8 mouse cellular contexts compared by ENCODE assay signal in genomic region chr11:101657886-101658750, GRCm38 (mm10). TPM values are rescaled to one million over a fixed set of nuclear protein-coding genes. Genes with fewer than 3 reads are reported as not detected.
DNase-seq lines count a peak whose midpoint lies in the region; ATAC-seq and TF ChIP-seq lines count a peak whose summit lies in the region.
"Not testable (repeated sequence)": the region's sequence is repeated elsewhere in the genome, so short reads cannot be mapped to it uniquely, and the experiment has no call there.

No protein-coding gene starts in this region.

- TF ChIP-seq EP300 in MEL (IDR thresholded peaks at IDR 0.05; ENCODE audit: low read depth in 1 of 2, low read length in 2 of 2) = not testable (repeated sequence)

- peak overlapping the region; percentile 59 for H3K9ac ChIP-seq in MEL (ENCODE audit: control insufficient read depth, low read depth, low read length, poor library complexity, severe bottlenecking)
- peak overlapping the region; percentile 80 for H3K9ac ChIP-seq in forebrain, postnatal 0 days
- peak overlapping the region; percentile 68 for H3K9ac ChIP-seq in lung, embryonic 16.5 days (ENCODE audit: low read length)

- not testable (repeated sequence) for H3K79me2 ChIP-seq in MEL (ENCODE audit: control insufficient read depth, insufficient read depth, low read length, poor library complexity)

- not testable (repeated sequence) for TF ChIP-seq CTCF in MEL (IDR thresholded peaks at IDR 0.05 in 2 of 3, conservative IDR thresholded peaks at IDR 0.05 in 1 of 3; ENCODE audit: control insufficient read depth in 1 of 3, insufficient read depth in 1 of 3, low read depth in 2 of 3, low read length in 3 of 3, poor library complexity in 1 of 3, severe bottlenecking in 1 of 3); cerebellum, adult 2 months (IDR thresholded peaks at IDR 0.05; ENCODE audit: borderline replicate concordance, insufficient read depth, low read depth, low read length); forebrain, postnatal 0 days (IDR thresholded peaks at IDR 0.05; ENCODE audit: low read depth)

- ATAC-seq in forebrain, postnatal 0 days = peak; percentile 91
- ATAC-seq in lung, embryonic 16.5 days (ENCODE audit: low read depth) = peak; percentile 92

- DNase-seq in MEL (ENCODE audit: low read depth, low spot score) = peak; percentile 99
- DNase-seq in cerebellum, adult 2 months = peak; percentile 82 to 89
- DNase-seq in forebrain, postnatal 0 days = peak; percentile 96
- peak; percentile 85 for DNase-seq in heart, postnatal 4 days
- peak; percentile 78 to 87 for DNase-seq in layer of hippocampus, adult 8-10 months (ENCODE audit: low spot score in 2 of 2)
- peak; percentile 63 for DNase-seq in ovary, postnatal 10 days (ENCODE audit: low spot score)
- peak; percentile 73 to 79 for DNase-seq in thymus, postnatal 10 days (ENCODE audit: low spot score in 2 of 2)

- peak; percentile 94 to 99 for TF ChIP-seq POLR2A in MEL (IDR thresholded peaks at IDR 0.05; ENCODE audit: control insufficient read depth in 1 of 2, insufficient read depth in 1 of 2, low read depth in 1 of 2, low read length in 2 of 2, poor library complexity in 1 of 2)
- TF ChIP-seq POLR2A in cerebellum, adult 2 months (IDR thresholded peaks at IDR 0.05; ENCODE audit: borderline replicate concordance, insufficient read depth, low read length) = peak; percentile 65; the same call in 1 of the 2 replicates

- peak overlapping the region; percentile 46 for H3K4me2 ChIP-seq in forebrain, postnatal 0 days (ENCODE audit: low read depth)
- H3K4me2 ChIP-seq in lung, embryonic 16.5 days (ENCODE audit: low read depth, low read length) = peak overlapping the region; percentile 54

- WGBS in cerebellum, adult 2 months = 0% methylated on average over 38 of the region's 40 CpGs
- under 1% methylated on average over 37 of the region's 40 CpGs for WGBS in forebrain, postnatal 0 days
- WGBS in lung, embryonic 16.5 days = under 1% methylated on average over 38 of the region's 40 CpGs

- peaks cover 0 to 16% of the 10 kb centered on the region in 2 experiments; a peak in 2 of 4 replicates for H3K36me3 ChIP-seq in MEL (ENCODE audit: control insufficient read depth in 1 of 2, insufficient read depth in 2 of 2, low read length in 2 of 2)
- not testable (repeated sequence) for H3K36me3 ChIP-seq in forebrain, postnatal 0 days (ENCODE audit: insufficient read depth); lung, embryonic 16.5 days (ENCODE audit: control insufficient read depth, insufficient read depth, low read length)

- H3K27ac ChIP-seq in MEL (ENCODE audit: control insufficient read depth, low read depth, low read length) = peak overlapping the region; percentile 95
- H3K27ac ChIP-seq in cerebellum, adult 2 months (ENCODE audit: insufficient read depth, low read length) = peak overlapping the region; percentile 100
- H3K27ac ChIP-seq in forebrain, postnatal 0 days (ENCODE audit: low read depth, low read length) = peak overlapping the region; percentile 95
- peak overlapping the region; percentile 93 for H3K27ac ChIP-seq in lung, embryonic 16.5 days (ENCODE audit: low read length)

- not testable (repeated sequence) for H3K9me3 ChIP-seq in MEL (replicated peaks; ENCODE audit: insufficient read depth, low read length); forebrain, postnatal 0 days (ENCODE audit: low read length); lung, embryonic 16.5 days (ENCODE audit: control insufficient read depth, low read length)

- not testable (repeated sequence) for TF ChIP-seq RAD21 in MEL (IDR thresholded peaks at IDR 0.05; ENCODE audit: low read depth, low read length)

- peak overlapping the region; percentile 13 to 25; a peak in 3 of 4 replicates for H3K4me3 ChIP-seq in MEL (ENCODE audit: control insufficient read depth in 1 of 2, insufficient read depth in 1 of 2, low read depth in 2 of 2, low read length in 2 of 2)
- H3K4me3 ChIP-seq in cerebellum, adult 2 months (replicated peaks; ENCODE audit: insufficient read depth, low read depth, low read length) = peak overlapping the region; percentile 27
- peak overlapping the region; percentile 23 for H3K4me3 ChIP-seq in forebrain, postnatal 0 days (ENCODE audit: low read depth, low read length)
- H3K4me3 ChIP-seq in lung, embryonic 16.5 days (ENCODE audit: low read length) = peak overlapping the region; percentile 34

- peaks cover 3 to 20% of the 10 kb centered on the region in 2 experiments; a peak in 3 of 4 replicates for H3K4me1 ChIP-seq in MEL (ENCODE audit: control insufficient read depth in 1 of 2, insufficient read depth in 2 of 2, low read length in 2 of 2)
- not testable (repeated sequence) for H3K4me1 ChIP-seq in cerebellum, adult 2 months (ENCODE audit: control insufficient read depth, insufficient read depth, low read length); forebrain, postnatal 0 days (ENCODE audit: insufficient read depth); lung, embryonic 16.5 days (replicated peaks; ENCODE audit: control insufficient read depth, insufficient read depth, low read length)

- not testable (repeated sequence) for H3K27me3 ChIP-seq in MEL (ENCODE audit: control insufficient read depth in 1 of 2, insufficient read depth in 2 of 2, low read length in 2 of 2); cerebellum, adult 2 months (ENCODE audit: control insufficient read depth, insufficient read depth, low read length); forebrain, postnatal 0 days (ENCODE audit: insufficient read depth, low read length); lung, embryonic 16.5 days (ENCODE audit: control insufficient read depth, insufficient read depth, low read depth, low read length)

TF ChIP-seq in MEL, 35 proteins besides CTCF, POLR2A, EP300 and RAD21:
- TF ChIP-seq NELFE (IDR thresholded peaks at IDR 0.05; ENCODE audit: low read depth, low read length) (peak; percentile 90), POLR2AphosphoS2 (IDR thresholded peaks at IDR 0.05; ENCODE audit: low read length) (peak; percentile 99), TCF12 (IDR thresholded peaks at IDR 0.05; ENCODE audit: low read depth, low read length) (peak; percentile 21; the same call in 1 of the 2 replicates), SIN3A (IDR thresholded peaks at IDR 0.05; ENCODE audit: low read length) (peak; percentile 53), ETS1 (IDR thresholded peaks at IDR 0.05; ENCODE audit: low read depth, low read length) (peak; percentile 86), MYB (IDR thresholded peaks at IDR 0.05; ENCODE audit: low read depth, low read length) (peak; percentile 60; the same call in 1 of the 2 replicates), HCFC1 (IDR thresholded peaks at IDR 0.05; ENCODE audit: low read depth, low read length) (peak; percentile 65), POLR2AphosphoS5 (IDR thresholded peaks at IDR 0.05; ENCODE audit: borderline replicate concordance, low read depth, low read length) (peak; percentile 99), ELF1 (IDR thresholded peaks at IDR 0.05; ENCODE audit: low read depth, low read length) (peak; percentile 75), MAZ (IDR thresholded peaks at IDR 0.05; ENCODE audit: low read depth, low read length) (0 out of 2 replicates have a peak, but pooled peaks have one; percentile 67), ZMIZ1 (IDR thresholded peaks at IDR 0.05; ENCODE audit: low read depth, low read length) (peak; percentile 100), TBP (IDR thresholded peaks at IDR 0.05; ENCODE audit: low read depth, low read length) (peak; percentile 97), UBTF (IDR thresholded peaks at IDR 0.05; ENCODE audit: borderline replicate concordance, insufficient read depth, low read depth, low read length) (peak; percentile 89; the same call in 1 of the 2 replicates), JUND (IDR thresholded peaks at IDR 0.05; ENCODE audit: low read depth, low read length) (peak; percentile 67; the same call in 1 of the 2 replicates)

RNA-seq across cellular contexts. Expression of gene Arl4d, which starts 7.2 kb away (rescaled TPM):
- 0.23 and 0.33 TPM in 2 replicates for total RNA-seq in MEL (2012; rRNA removed)
- under 1 TPM in 1 of 2 experiments, not detected in 1; 0.17 TPM for polyA plus RNA-seq in MEL (2012; ENCODE audit: insufficient read depth in 1 of 2, insufficient read length in 2 of 2, low read depth in 1 of 2, low replicate concordance in 2 of 2, missing spikeins in 1 of 2)
- polyA plus RNA-seq in cerebellum, adult 2 months (2012; rRNA removed) = 14.5 and 16.6 TPM in 2 replicates
- total RNA-seq in forebrain, postnatal 0 days (2014; rRNA removed) = 22.5 and 28.3 TPM in 2 replicates
- 13.4 and 15.7 TPM in 2 replicates for polyA plus RNA-seq in forebrain, postnatal 0 days (2015; fragmentation: Nextera tagmentation; extraction: Ambion mirVana)
- 10 to 100 TPM; 17.9 to 20.5 TPM for total RNA-seq in heart, postnatal 4 days (2021)
- total RNA-seq in layer of hippocampus, adult 8-10 months (2022) = 10 to 100 TPM; 11.8 to 21.0 (median 17.4) TPM
- 6.8 and 7.4 TPM in 2 replicates for polyA plus RNA-seq in lung, embryonic 16.5 days (2015; fragmentation: Nextera tagmentation; extraction: Ambion mirVana)

RNA-seq across cellular contexts. Expression of gene Rdm1, which starts 31.1 kb away (rescaled TPM):
- total RNA-seq in MEL (2012; rRNA removed) = 6.5 and 6.7 TPM in 2 replicates
- polyA plus RNA-seq in MEL (2012; ENCODE audit: insufficient read depth in 1 of 2, insufficient read length in 2 of 2, low read depth in 1 of 2, low replicate concordance in 2 of 2, missing spikeins in 1 of 2) = 1 to 10 TPM in 1 of 2 experiments, not detected in 1; 6.8 TPM
- polyA plus RNA-seq in cerebellum, adult 2 months (2012; rRNA removed) = 13.7 and 13.9 TPM in 2 replicates
- total RNA-seq in forebrain, postnatal 0 days (2014; rRNA removed) = 4.4 and 5.2 TPM in 2 replicates
- 8.6 and 9.0 TPM in 2 replicates for polyA plus RNA-seq in forebrain, postnatal 0 days (2015; fragmentation: Nextera tagmentation; extraction: Ambion mirVana)
- 10 to 100 TPM; 29.2 to 35.0 TPM for total RNA-seq in heart, postnatal 4 days (2021)
- 10 to 100 TPM in 3 of 4 experiments, 1 to 10 TPM in 1; 9.3 to 16.1 (median 11.0) TPM for total RNA-seq in layer of hippocampus, adult 8-10 months (2022)
- polyA plus RNA-seq in lung, embryonic 16.5 days (2015; fragmentation: Nextera tagmentation; extraction: Ambion mirVana) = 52.0 and 52.1 TPM in 2 replicates

RNA-seq across cellular contexts. Expression of gene Gm11634, which starts 59.1 kb away (rescaled TPM):
- total RNA-seq in MEL (2012; rRNA removed) = not detected in 2 replicates
- not detected for polyA plus RNA-seq in MEL (2012; ENCODE audit: insufficient read depth in 1 of 2, insufficient read length in 2 of 2, low read depth in 1 of 2, low replicate concordance in 2 of 2, missing spikeins in 1 of 2)
- polyA plus RNA-seq in cerebellum, adult 2 months (2012; rRNA removed) = not detected in 2 replicates
- not detected in 2 replicates for total RNA-seq in forebrain, postnatal 0 days (2014; rRNA removed)
- not detected in 2 replicates for polyA plus RNA-seq in forebrain, postnatal 0 days (2015; fragmentation: Nextera tagmentation; extraction: Ambion mirVana)
- total RNA-seq in heart, postnatal 4 days (2021) = not detected
- total RNA-seq in layer of hippocampus, adult 8-10 months (2022) = not detected
- polyA plus RNA-seq in lung, embryonic 16.5 days (2015; fragmentation: Nextera tagmentation; extraction: Ambion mirVana) = not detected in 2 replicates

Comparison
In these comparisons a context has a peak if more than half of its experiments do, and no peak if none do; other contexts are left out.
1. Peak in every context shown above with its lines: DNase-seq, ATAC-seq, H3K4me3 ChIP-seq and H3K27ac ChIP-seq.